Mouse (Mus musculus) MEL (cell line): ENCODE results near the gene Tmem268. TPM values are rescaled to one million over a fixed set of nuclear protein-coding genes. Genes with fewer than 3 reads are reported as not detected.

Experiments used
- DNase-seq: peaks from one replicate; pipeline ENCODE4 v3.0.0; 2011; ENCODE audit warnings: low read depth, low spot score
- H3K27ac ChIP-seq: 2 replicates; pipeline ENCODE4 v1.5.1; 2012; ENCODE audit warnings: low read depth, mild to moderate bottlenecking, control low read depth, low read length, moderate library complexity; ENCODE audit not compliant: control insufficient read depth
- H3K27me3 ChIP-seq, 2 experiments: fragments of 150-350 bp in 1 of 2; sonication (generic) in 1 of 2; 2 replicates each; pipeline ENCODE4 v1.6.1; 2012; ENCODE audit warnings: low read length in 2 of 2, mild to moderate bottlenecking in 2 of 2, improper control_type of control experiment in 1 of 2, moderate library complexity in 1 of 2; ENCODE audit not compliant: insufficient read depth in 2 of 2, control insufficient read depth in 1 of 2
- H3K36me3 ChIP-seq, 2 experiments: 2 replicates each; pipeline ENCODE4 v1.6.1; 2012 to 2014; ENCODE audit warnings: low read length in 2 of 2, improper control_type of control experiment in 1 of 2, inconsistent platforms in 1 of 2, mild to moderate bottlenecking in 1 of 2; ENCODE audit not compliant: insufficient read depth in 2 of 2, control insufficient read depth in 1 of 2
- H3K4me1 ChIP-seq, 2 experiments: fragments of 150-350 bp in 1 of 2; sonication (generic) in 1 of 2; 2 replicates each; pipeline ENCODE4 v1.6.1; 2012; ENCODE audit warnings: low read length in 2 of 2, improper control_type of control experiment in 1 of 2, mild to moderate bottlenecking in 1 of 2; ENCODE audit not compliant: insufficient read depth in 2 of 2, control insufficient read depth in 1 of 2
- H3K4me3 ChIP-seq, 2 experiments: fragments of 150-350 bp in 1 of 2; sonication (generic) in 1 of 2; 2 replicates each; pipeline ENCODE4 v1.5.1; 2012; ENCODE audit warnings: low read depth in 2 of 2, low read length in 2 of 2, mild to moderate bottlenecking in 2 of 2, moderate library complexity in 2 of 2, control low read depth in 1 of 2, improper control_type of control experiment in 1 of 2; ENCODE audit not compliant: control insufficient read depth in 1 of 2, insufficient read depth in 1 of 2
- H3K79me2 ChIP-seq: 2 replicates; pipeline ENCODE4 v1.6.1; 2012; ENCODE audit warnings: mild to moderate bottlenecking, low read length, moderate library complexity; ENCODE audit not compliant: control insufficient read depth, poor library complexity, insufficient read depth
- H3K9ac ChIP-seq: 2 replicates; pipeline ENCODE4 v1.6.1; 2012; ENCODE audit warnings: low read depth, mild to moderate bottlenecking, control low read depth, low read length, moderate library complexity; ENCODE audit not compliant: control insufficient read depth, poor library complexity, severe bottlenecking
- H3K9me3 ChIP-seq: fragments of 150-350 bp; sonication (generic); replicated peaks from 2 replicates; pipeline ENCODE4 v1.6.1; 2012; ENCODE audit warnings: mild to moderate bottlenecking, low read length, improper control_type of control experiment, moderate library complexity; ENCODE audit not compliant: insufficient read depth
- BHLHE40 ChIP-seq: IDR thresholded peaks from 2 replicates; pipeline ENCODE4 v1.6.1; 2012; ENCODE audit warnings: low read depth, mild to moderate bottlenecking, inconsistent platforms, low read length, improper control_type of control experiment, borderline replicate concordance
- CHD2 ChIP-seq: IDR thresholded peaks from 2 replicates; pipeline ENCODE4 v1.6.1; 2011; ENCODE audit warnings: low read length, improper control_type of control experiment
- CTCF ChIP-seq, 3 experiments: IDR thresholded peaks in 2 of 3; conservative IDR thresholded peaks in 1 of 3; 2 replicates each; pipeline ENCODE4 v1.5.1; 2011 to 2012; ENCODE audit warnings: low read length in 3 of 3, low read depth in 2 of 3, mild to moderate bottlenecking in 2 of 3, improper control_type of control experiment in 1 of 3, inconsistent platforms in 1 of 3, mixed read lengths in 1 of 3, moderate library complexity in 1 of 3; ENCODE audit not compliant: control insufficient read depth in 1 of 3, insufficient read depth in 1 of 3, poor library complexity in 1 of 3, severe bottlenecking in 1 of 3
- E2F4 ChIP-seq: IDR thresholded peaks from 2 replicates; pipeline ENCODE4 v1.6.1; 2011; ENCODE audit warnings: low read depth, low read length, improper control_type of control experiment, borderline replicate concordance
- ELF1 ChIP-seq: IDR thresholded peaks from 2 replicates; pipeline ENCODE4 v1.6.1; 2014; ENCODE audit warnings: low read depth, mild to moderate bottlenecking, inconsistent platforms, low read length, improper control_type of control experiment, moderate library complexity
- EP300 ChIP-seq, 2 experiments: IDR thresholded peaks; 2 replicates each; pipeline ENCODE4 v1.6.1; 2011; ENCODE audit warnings: improper control_type of control experiment in 2 of 2, low read length in 2 of 2, low read depth in 1 of 2, mild to moderate bottlenecking in 1 of 2
- ETS1 ChIP-seq: IDR thresholded peaks from 2 replicates; pipeline ENCODE4 v1.6.1; 2012; ENCODE audit warnings: low read depth, mild to moderate bottlenecking, inconsistent platforms, low read length, improper control_type of control experiment, moderate library complexity
- GABPA ChIP-seq: IDR thresholded peaks from 2 replicates; pipeline ENCODE4 v1.6.1; 2012; ENCODE audit warnings: low read depth, mild to moderate bottlenecking, inconsistent platforms, low read length, improper control_type of control experiment, moderate library complexity
- GATA1 ChIP-seq: IDR thresholded peaks from 2 replicates; pipeline ENCODE4 v1.6.1; 2011; ENCODE audit warnings: low read depth, low read length, improper control_type of control experiment
- JUND ChIP-seq: IDR thresholded peaks from 2 replicates; pipeline ENCODE4 v1.6.1; 2011; ENCODE audit warnings: low read depth, mild to moderate bottlenecking, improper control_type of control experiment, low read length
- MAFK ChIP-seq: IDR thresholded peaks from 2 replicates; pipeline ENCODE4 v1.6.1; 2011; ENCODE audit warnings: low read depth, mild to moderate bottlenecking, low read length, improper control_type of control experiment, borderline replicate concordance
- MAX ChIP-seq: IDR thresholded peaks from 2 replicates; pipeline ENCODE4 v1.6.1; 2011; ENCODE audit warnings: low read length, improper control_type of control experiment
- MAZ ChIP-seq: IDR thresholded peaks from 2 replicates; pipeline ENCODE4 v1.6.1; 2012; ENCODE audit warnings: low read depth, mild to moderate bottlenecking, inconsistent platforms, low read length, improper control_type of control experiment
- MXI1 ChIP-seq: IDR thresholded peaks from 2 replicates; pipeline ENCODE4 v1.6.1; 2011; ENCODE audit warnings: mild to moderate bottlenecking, low read depth, low read length, improper control_type of control experiment
- MYB ChIP-seq: IDR thresholded peaks from 2 replicates; pipeline ENCODE4 v1.6.1; 2011; ENCODE audit warnings: mild to moderate bottlenecking, low read depth, low read length, improper control_type of control experiment
- MYC ChIP-seq: IDR thresholded peaks from 2 replicates; pipeline ENCODE4 v1.6.1; 2011; ENCODE audit warnings: low read depth, mild to moderate bottlenecking, low read length, improper control_type of control experiment, moderate library complexity
- NELFE ChIP-seq: IDR thresholded peaks from 2 replicates; pipeline ENCODE4 v1.6.1; 2011; ENCODE audit warnings: low read depth, low read length, improper control_type of control experiment
- NRF1 ChIP-seq: IDR thresholded peaks from 2 replicates; pipeline ENCODE4 v1.6.1; 2014; ENCODE audit warnings: low read depth, mild to moderate bottlenecking, inconsistent platforms, low read length, improper control_type of control experiment, moderate library complexity; ENCODE audit not compliant: poor library complexity, insufficient read depth, severe bottlenecking
- POLR2A ChIP-seq, 2 experiments: IDR thresholded peaks; 2 replicates each; pipeline ENCODE4 v1.6.1; 2011 to 2012; ENCODE audit warnings: low read length in 2 of 2, mild to moderate bottlenecking in 2 of 2, control low read depth in 1 of 2, improper control_type of control experiment in 1 of 2, low read depth in 1 of 2, moderate library complexity in 1 of 2; ENCODE audit not compliant: control insufficient read depth in 1 of 2, insufficient read depth in 1 of 2, poor library complexity in 1 of 2
- POLR2AphosphoS2 ChIP-seq: IDR thresholded peaks from 2 replicates; pipeline ENCODE4 v1.6.1; 2011; ENCODE audit warnings: low read length, improper control_type of control experiment
- POLR2AphosphoS5 ChIP-seq: IDR thresholded peaks from 2 replicates; pipeline ENCODE4 v1.6.1; 2012; ENCODE audit warnings: low read depth, borderline replicate concordance, mild to moderate bottlenecking, inconsistent platforms, low read length, moderate library complexity, mixed read lengths
- RAD21 ChIP-seq: IDR thresholded peaks from 2 replicates; pipeline ENCODE4 v1.6.1; 2011; ENCODE audit warnings: mild to moderate bottlenecking, low read depth, low read length, improper control_type of control experiment
- RCOR1 ChIP-seq: IDR thresholded peaks from 2 replicates; pipeline ENCODE4 v1.6.1; 2012; ENCODE audit warnings: low read depth, mild to moderate bottlenecking, inconsistent platforms, low read length, improper control_type of control experiment
- SIN3A ChIP-seq: IDR thresholded peaks from 2 replicates; pipeline ENCODE4 v1.6.1; 2012; ENCODE audit warnings: low read length, improper control_type of control experiment, inconsistent platforms
- TAL1 ChIP-seq: IDR thresholded peaks from 2 replicates; pipeline ENCODE4 v1.6.1; 2012; ENCODE audit warnings: mild to moderate bottlenecking, inconsistent platforms, low read length, moderate library complexity, mixed read lengths
- TCF12 ChIP-seq: IDR thresholded peaks from 2 replicates; pipeline ENCODE4 v1.6.1; 2014; ENCODE audit warnings: low read depth, mild to moderate bottlenecking, inconsistent platforms, low read length, improper control_type of control experiment, moderate library complexity
- USF1 ChIP-seq: IDR thresholded peaks from 2 replicates; pipeline ENCODE4 v1.6.1; 2014; ENCODE audit warnings: low read depth, mild to moderate bottlenecking, inconsistent platforms, low read length, improper control_type of control experiment, moderate library complexity
- USF2 ChIP-seq, 2 experiments: IDR thresholded peaks; 2 replicates each; pipeline ENCODE4 v1.6.1; 2011 to 2012; ENCODE audit warnings: improper control_type of control experiment in 2 of 2, low read length in 2 of 2, borderline replicate concordance in 1 of 2, inconsistent platforms in 1 of 2, low read depth in 1 of 2, mild to moderate bottlenecking in 1 of 2; ENCODE audit not compliant: insufficient read depth in 1 of 2
- ZMIZ1 ChIP-seq: IDR thresholded peaks from 2 replicates; pipeline ENCODE4 v1.6.1; 2012; ENCODE audit warnings: low read depth, mild to moderate bottlenecking, inconsistent platforms, low read length, improper control_type of control experiment, moderate library complexity
- polyA plus RNA-seq, 2 experiments: library from polyadenylated mRNA; stranded (reverse) in 1 of 2; unstranded in 1 of 2; fragments of >175 nt in 1 of 2; fragments of >200 nt in 1 of 2; gene quantifications; 2 replicates each; pipeline versions ENCODE4 v1.2.1 to v1.2.4; 2012; ENCODE audit warnings: low replicate concordance in 2 of 2, low read depth in 1 of 2; ENCODE audit not compliant: insufficient read length in 2 of 2, insufficient read depth in 1 of 2, missing spikeins in 1 of 2
- total RNA-seq: library from RNA; depleted of rRNA; stranded (reverse); fragments of 300-350 nt; gene quantifications from 2 replicates; pipeline ENCODE4 v1.2.3, GENCODE M21; 2012

Gene Tmem268
- total and polyA plus RNA-seq, 3 experiments = 8.1 to 11.3 TPM; not detected in 1

DNA sequence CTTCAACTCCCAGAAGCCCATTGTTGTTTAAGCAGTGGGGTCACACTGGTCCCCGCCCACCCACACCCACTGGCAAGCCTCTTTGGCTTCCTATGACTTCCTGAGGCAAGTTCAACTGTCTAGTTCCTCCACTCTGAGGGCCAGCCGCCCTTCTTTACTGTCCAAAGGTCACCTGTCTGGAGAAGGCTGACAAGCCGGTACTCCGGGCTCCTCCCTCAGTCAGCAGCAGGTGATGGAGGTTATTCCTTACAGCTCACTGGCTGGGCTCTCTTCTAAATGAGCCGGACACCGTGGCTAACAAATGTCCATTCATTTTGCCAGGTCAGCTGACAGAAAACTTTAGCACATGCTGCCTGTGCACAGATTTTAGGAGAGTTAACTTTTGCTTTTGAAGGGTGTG is 42.2 kb downstream of the Tmem268 start:
- Histone ChIP-seq H3K9me3 (no peaks in the 10 kb centered on the region), H3K36me3 (no peaks in the 10 kb centered on the region), H3K4me1 (no peaks in the 10 kb centered on the region), H3K4me3 (no peak overlapping the region), H3K27me3 (no peaks in the 10 kb centered on the region), H3K79me2 (no peaks in the 10 kb centered on the region), H3K27ac (no peak overlapping the region), H3K9ac (no peak overlapping the region)
- DNase-seq = no peak
- TF ChIP-seq POLR2AphosphoS2 (no peak), SIN3A (no peak), MYB (no peak), NRF1 (no peak), TCF12 (no peak), RCOR1 (no peak), ZMIZ1 (no peak), TAL1 (no peak), GATA1 (no peak), MYC (no peak), CHD2 (no peak), MAZ (no peak), USF1 (no peak), NELFE (no peak), USF2 (IDR thresholded peaks at IDR 0.05; ENCODE audit: borderline replicate concordance in 1 of 2, insufficient read depth in 1 of 2, low read depth in 1 of 2, low read length in 2 of 2) (no peak)

DNA sequence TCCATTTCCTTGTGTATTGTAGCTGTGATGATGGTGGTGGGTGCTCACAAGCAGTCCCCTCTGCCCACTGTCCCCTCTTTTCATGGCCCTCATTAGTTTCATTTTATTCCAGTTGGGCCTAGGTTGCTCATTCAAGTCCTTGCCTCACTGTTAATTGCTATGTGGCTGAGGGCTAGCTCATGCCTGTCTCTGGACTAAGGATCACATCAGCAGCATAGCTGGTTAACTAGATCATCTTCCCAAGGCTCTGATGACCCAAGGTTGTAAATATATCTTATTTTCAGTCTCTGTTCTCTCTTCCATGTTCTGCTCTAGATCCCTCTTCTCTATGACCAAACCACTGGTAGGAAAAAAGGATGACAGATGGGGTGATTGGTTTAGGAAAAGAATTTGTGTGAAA is 42.7 kb downstream of the Tmem268 start:
- Histone ChIP-seq H3K79me2 (no peaks in the 10 kb centered on the region), H3K4me3 (no peak overlapping the region), H3K27ac (no peak overlapping the region), H3K36me3 (no peaks in the 10 kb centered on the region), H3K9ac (no peak overlapping the region), H3K9me3 (no peaks in the 10 kb centered on the region), H3K27me3 (no peaks in the 10 kb centered on the region), H3K4me1 (no peaks in the 10 kb centered on the region)
- no peak for DNase-seq
- no peak for TF ChIP-seq USF2 (IDR thresholded peaks at IDR 0.05; ENCODE audit: borderline replicate concordance in 1 of 2, insufficient read depth in 1 of 2, low read depth in 1 of 2, low read length in 2 of 2)
- no peak for TF ChIP-seq ELF1
- no peak for TF ChIP-seq RAD21
- no peak for TF ChIP-seq NELFE
- no peak for TF ChIP-seq NRF1
- TF ChIP-seq GABPA = no peak
- TF ChIP-seq EP300 (IDR thresholded peaks at IDR 0.05; ENCODE audit: low read depth in 1 of 2, low read length in 2 of 2) = no peak
- TF ChIP-seq TCF12 = no peak
- TF ChIP-seq MXI1 = no peak
- no peak for TF ChIP-seq BHLHE40
- no peak for TF ChIP-seq POLR2AphosphoS5
- no peak for TF ChIP-seq MAFK
- no peak for TF ChIP-seq MAZ
- TF ChIP-seq JUND = no peak
- TF ChIP-seq POLR2A (IDR thresholded peaks at IDR 0.05; ENCODE audit: control insufficient read depth in 1 of 2, insufficient read depth in 1 of 2, low read depth in 1 of 2, low read length in 2 of 2, poor library complexity in 1 of 2) = no peak
- no peak for TF ChIP-seq ETS1
- TF ChIP-seq E2F4 = no peak
- no peak for TF ChIP-seq MAX
- TF ChIP-seq MYC = no peak
- TF ChIP-seq CTCF (IDR thresholded peaks at IDR 0.05 in 2 of 3, conservative IDR thresholded peaks at IDR 0.05 in 1 of 3; ENCODE audit: control insufficient read depth in 1 of 3, insufficient read depth in 1 of 3, low read depth in 2 of 3, low read length in 3 of 3, poor library complexity in 1 of 3, severe bottlenecking in 1 of 3) = no peak
